12 mouse cellular contexts compared by ENCODE assay signal in genomic region chr17:66401596-66402265, GRCm38 (mm10). TPM values are rescaled to one million over a fixed set of nuclear protein-coding genes. Genes with fewer than 3 reads are reported as not detected.
DNase-seq lines count a peak whose midpoint lies in the region; ATAC-seq and TF ChIP-seq lines count a peak whose summit lies in the region.
"Had no signal": no experiment of that assay in that cellular context is flagged by ENCODE, and none has a peak within 500 bp of the region (broad histone marks: within the 10 kb centered on the region; RNA-seq: fewer than 3 reads in every experiment).

No protein-coding gene starts in this region.

- peaks cover 34% of the 10 kb centered on the region for H3K36me3 ChIP-seq in forebrain, embryonic 10.5 days (replicated peaks)
- no peaks in the 10 kb centered on the region for H3K36me3 ChIP-seq in hindbrain, postnatal 0 days (ENCODE audit: insufficient read depth, low read length)
- H3K36me3 ChIP-seq: embryonic facial prominence, embryonic 13.5 days had no signal

- no peak for TF ChIP-seq CTCF in hindbrain, postnatal 0 days (IDR thresholded peaks at IDR 0.05; ENCODE audit: low read depth)

- ATAC-seq in hindbrain, postnatal 0 days, result peak; percentile 44; the same call in 1 of the 2 replicates

- no peaks in the 10 kb centered on the region for H3K27me3 ChIP-seq in forebrain, embryonic 10.5 days (ENCODE audit: poor library complexity, severe bottlenecking)
- no peaks in the 10 kb centered on the region for H3K27me3 ChIP-seq in hindbrain, postnatal 0 days (ENCODE audit: insufficient read depth, low read length)
- H3K27me3 ChIP-seq: embryonic facial prominence, embryonic 13.5 days had no signal

- peak overlapping the region; percentile 77 for H3K27ac ChIP-seq in forebrain, embryonic 10.5 days
- H3K27ac ChIP-seq in hindbrain, postnatal 0 days, result peak overlapping the region; percentile 60
- H3K27ac ChIP-seq: embryonic facial prominence, embryonic 13.5 days had no signal

- 35% methylated on average over 9 of the region's 9 CpGs for WGBS in forebrain, embryonic 10.5 days
- WGBS in hindbrain, postnatal 0 days, result 25% methylated on average over 9 of the region's 9 CpGs

- DNase-seq in Muller cell, postnatal 12 days (ENCODE audit: inconsistent ontology term), result peak; percentile 17
- peak; percentile 19 for DNase-seq in adipocyte (ENCODE audit: low spot score)
- peak; percentile 36 for DNase-seq in forebrain, embryonic 10.5 days (ENCODE audit: extremely low spot score, low spot score)
- peak; percentile 53 for DNase-seq in hindbrain, postnatal 0 days (ENCODE audit: low spot score)
- no peak for DNase-seq in ovary, postnatal 14 days (ENCODE audit: low spot score)
- DNase-seq in gastrocnemius, postnatal 10 days, result no peak
- no peak for DNase-seq in spleen, adult 18-20 months
- DNase-seq: adrenal gland, postnatal 10 days; gastrocnemius, postnatal 25 days; lung, adult 2 months had no signal

- peaks cover 65% of the 10 kb centered on the region for H3K4me1 ChIP-seq in forebrain, embryonic 10.5 days
- H3K4me1 ChIP-seq in hindbrain, postnatal 0 days (ENCODE audit: insufficient read depth, low read length), result peaks cover 21% of the 10 kb centered on the region

- no peaks in the 10 kb centered on the region for H3K9me3 ChIP-seq in forebrain, embryonic 10.5 days
- H3K9me3 ChIP-seq in hindbrain, postnatal 0 days (ENCODE audit: low read length), result no peaks in the 10 kb centered on the region
- H3K9me3 ChIP-seq: embryonic facial prominence, embryonic 13.5 days had no signal

- H3K9ac ChIP-seq in hindbrain, postnatal 0 days (replicated peaks; ENCODE audit: low read length), result no peak overlapping the region
- H3K9ac ChIP-seq: embryonic facial prominence, embryonic 13.5 days had no signal

- peak overlapping the region; percentile 22; the same call in 1 of the 2 replicates for H3K4me3 ChIP-seq in forebrain, embryonic 10.5 days
- H3K4me3 ChIP-seq in hindbrain, postnatal 0 days (ENCODE audit: low read length), result no peak overlapping the region
- H3K4me3 ChIP-seq: embryonic facial prominence, embryonic 13.5 days had no signal

- H3K4me2 ChIP-seq in hindbrain, postnatal 0 days (ENCODE audit: low read depth, low read length), result no peak overlapping the region
- H3K4me2 ChIP-seq: embryonic facial prominence, embryonic 13.5 days had no signal

RNA-seq across cellular contexts. Expression of gene Mtcl1, which starts 47.8 kb away (rescaled TPM):
- 25.5 and 28.4 TPM in 2 replicates for polyA plus RNA-seq in forebrain, embryonic 10.5 days (2016; fragmentation: Nextera tagmentation; extraction: Ambion mirVana)
- 27.0 and 29.1 TPM in 2 replicates for total RNA-seq in hindbrain, postnatal 0 days (2014; rRNA removed)
- polyA plus RNA-seq in hindbrain, postnatal 0 days (2015; fragmentation: Nextera tagmentation; extraction: Ambion mirVana), result 13.8 and 14.7 TPM in 2 replicates
- 10 to 100 TPM in 1 of 2 experiments, 1 to 10 TPM in 1; 9.3 to 13.1 TPM for total RNA-seq in gastrocnemius, postnatal 10 days (2021)
- total RNA-seq: MEL had no signal

Comparison
In these comparisons a context has a peak if more than half of its experiments do, and no peak if none do; other contexts are left out.
1. DNase-seq: peak in Muller cell, postnatal 12 days (single experiment), adipocyte (single experiment), forebrain, embryonic 10.5 days (single experiment) and hindbrain, postnatal 0 days (single experiment); none in ovary, postnatal 14 days (single experiment), gastrocnemius, postnatal 10 days (single experiment) and spleen, adult 18-20 months (0 of 2).